Mouse (Mus musculus): ENCODE data around the gene Ccer2. TPM values are rescaled to one million over a fixed set of nuclear protein-coding genes. Genes with fewer than 3 reads are reported as not detected.

Ccer2 gene
- total and polyA plus RNA-seq, 3 experiments, result 0.11 TPM; not detected in 2

DNA sequence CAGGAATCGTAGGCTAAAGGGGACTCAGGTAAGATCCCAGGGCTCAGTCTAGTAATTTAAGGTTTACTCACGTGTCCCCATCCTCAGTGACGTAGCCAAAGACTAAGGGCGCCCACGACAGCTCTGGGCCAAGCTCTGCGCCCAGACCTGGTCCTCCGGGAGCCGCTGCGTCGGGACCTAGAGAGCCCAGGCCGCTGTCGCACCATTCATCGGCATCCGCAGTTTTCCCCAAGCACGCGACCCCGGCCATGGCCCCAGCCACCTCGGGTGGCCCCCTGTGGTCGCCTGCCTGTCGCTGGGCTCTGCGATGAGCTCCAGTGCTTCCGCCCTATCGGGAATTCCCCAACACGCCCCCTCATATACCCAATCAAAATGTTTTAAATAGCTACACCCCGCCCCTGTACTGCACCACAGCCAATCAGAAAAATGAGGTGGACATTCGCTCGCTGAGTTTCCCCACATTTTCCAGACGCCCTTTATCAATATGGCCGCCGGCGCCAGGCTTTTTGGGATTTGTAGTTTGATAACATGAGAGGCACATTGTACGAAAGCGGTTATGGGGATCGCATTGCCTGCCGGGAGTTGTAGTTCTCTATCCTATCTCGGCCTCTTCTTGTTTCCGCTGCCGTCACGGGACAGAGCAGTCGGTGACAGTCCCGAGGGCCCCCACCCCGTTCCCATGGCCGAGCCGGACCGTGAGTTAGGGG lies 10.4 kb downstream of the Ccer2 start, which contains the start of gene Sirt2 (continued):
- TF ChIP-seq TCF12 (IDR thresholded peaks at IDR 0.05; ENCODE audit: low read depth, low read length) (0 out of 2 replicates have a peak, but pooled peaks have one; percentile 8), EP300 (IDR thresholded peaks at IDR 0.05; ENCODE audit: low read depth in 1 of 2, low read length in 2 of 2) (peak in 1 of 2 experiments; percentile 35; a peak in 1 of 4 replicates), ZC3H11A (IDR thresholded peaks at IDR 0.05; ENCODE audit: low read depth, low read length) (no peak), CHD1 (IDR thresholded peaks at IDR 0.05; ENCODE audit: low read depth, low read length) (no peak), ZKSCAN1 (IDR thresholded peaks at IDR 0.05; ENCODE audit: low read depth, low read length) (no peak), MEF2A (IDR thresholded peaks at IDR 0.05; ENCODE audit: extremely low read depth, insufficient replicate concordance, low read depth, low read length, poor library complexity, severe bottlenecking) (no peak), USF1 (IDR thresholded peaks at IDR 0.05; ENCODE audit: low read depth, low read length) (peak; percentile 76), GATA1 (IDR thresholded peaks at IDR 0.05; ENCODE audit: low read depth, low read length) (peak; percentile 38; the same call in 1 of the 2 replicates), TAL1 (IDR thresholded peaks at IDR 0.05; ENCODE audit: low read length) (no peak), ELF1 (IDR thresholded peaks at IDR 0.05; ENCODE audit: low read depth, low read length) (peak; percentile 89), ZNF384 (IDR thresholded peaks at IDR 0.05; ENCODE audit: low read depth, low read length) (no peak), MYB (IDR thresholded peaks at IDR 0.05; ENCODE audit: low read depth, low read length) (no peak), SIN3A (IDR thresholded peaks at IDR 0.05; ENCODE audit: low read length) (peak; percentile 99), MAZ (IDR thresholded peaks at IDR 0.05; ENCODE audit: low read depth, low read length) (peak; percentile 52; the same call in 1 of the 2 replicates), UBTF (IDR thresholded peaks at IDR 0.05; ENCODE audit: borderline replicate concordance, insufficient read depth, low read depth, low read length) (no peak), RAD21 (IDR thresholded peaks at IDR 0.05; ENCODE audit: low read depth, low read length) (no peak), ETS1 (IDR thresholded peaks at IDR 0.05; ENCODE audit: low read depth, low read length) (peak; percentile 28; the same call in 1 of the 2 replicates), MAFK (IDR thresholded peaks at IDR 0.05; ENCODE audit: borderline replicate concordance, low read depth, low read length) (no peak), RCOR1 (IDR thresholded peaks at IDR 0.05; ENCODE audit: low read depth, low read length) (no peak), MAX (IDR thresholded peaks at IDR 0.05; ENCODE audit: low read length) (peak; percentile 68; the same call in 1 of the 2 replicates), USF2 (IDR thresholded peaks at IDR 0.05; ENCODE audit: borderline replicate concordance in 1 of 2, insufficient read depth in 1 of 2, low read depth in 1 of 2, low read length in 2 of 2) (peak in 1 of 2 experiments; percentile 26; a peak in 1 of 4 replicates)

DNA sequence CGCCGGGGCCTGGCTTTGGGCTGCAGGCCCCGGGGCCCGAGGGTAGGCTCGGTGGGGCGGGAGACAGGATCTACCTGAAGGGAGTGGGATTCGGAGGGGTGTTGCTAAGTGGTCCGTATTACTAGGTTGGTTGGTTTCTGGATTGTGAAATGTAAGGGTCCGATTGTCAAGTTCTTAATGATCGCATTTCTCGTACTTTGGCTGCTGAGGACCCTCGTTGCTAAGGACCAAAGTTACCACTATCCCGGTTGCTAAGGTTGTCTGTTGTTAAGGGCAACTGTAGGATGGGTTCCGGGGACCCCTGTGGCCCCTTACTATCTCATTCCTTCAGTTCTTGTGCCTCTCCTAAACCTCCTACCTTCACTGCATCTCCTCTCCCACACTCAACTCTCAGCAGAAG lies 10.9 kb downstream of the Ccer2 start:
- DNase-seq (ENCODE audit: low read depth, low spot score), result peak; percentile 45
- Histone ChIP-seq H3K36me3 (ENCODE audit: control insufficient read depth in 1 of 2, insufficient read depth in 2 of 2, low read length in 2 of 2) (peaks cover 0 to 32% of the 10 kb centered on the region in 2 experiments; a peak in 3 of 4 replicates), H3K4me1 (ENCODE audit: control insufficient read depth in 1 of 2, insufficient read depth in 2 of 2, low read length in 2 of 2) (peaks cover 27 to 46% of the 10 kb centered on the region in 2 experiments), H3K79me2 (ENCODE audit: control insufficient read depth, insufficient read depth, low read length, poor library complexity) (peaks cover 20% of the 10 kb centered on the region), H3K9ac (ENCODE audit: control insufficient read depth, low read depth, low read length, poor library complexity, severe bottlenecking) (peak overlapping the region; percentile 63), H3K27me3 (ENCODE audit: control insufficient read depth in 1 of 2, insufficient read depth in 2 of 2, low read length in 2 of 2) (no peaks in the 10 kb centered on the region), H3K9me3 (replicated peaks; ENCODE audit: insufficient read depth, low read length) (no peaks in the 10 kb centered on the region), H3K27ac (ENCODE audit: control insufficient read depth, low read depth, low read length) (no peak overlapping the region), H3K4me3 (ENCODE audit: control insufficient read depth in 1 of 2, insufficient read depth in 1 of 2, low read depth in 2 of 2, low read length in 2 of 2) (peak overlapping the region; percentile 63 to 81)
- TF ChIP-seq TAL1 (IDR thresholded peaks at IDR 0.05; ENCODE audit: low read length), result no peak
- no peak for TF ChIP-seq ETS1 (IDR thresholded peaks at IDR 0.05; ENCODE audit: low read depth, low read length)
- TF ChIP-seq POLR2AphosphoS2 (IDR thresholded peaks at IDR 0.05; ENCODE audit: low read length), result no peak
- no peak for TF ChIP-seq TBP (IDR thresholded peaks at IDR 0.05; ENCODE audit: low read depth, low read length)
- TF ChIP-seq GABPA (IDR thresholded peaks at IDR 0.05; ENCODE audit: low read depth, low read length), result no peak
- no peak for TF ChIP-seq MEF2A (IDR thresholded peaks at IDR 0.05; ENCODE audit: extremely low read depth, insufficient replicate concordance, low read depth, low read length, poor library complexity, severe bottlenecking)
- TF ChIP-seq POLR2A (IDR thresholded peaks at IDR 0.05; ENCODE audit: control insufficient read depth in 1 of 2, insufficient read depth in 1 of 2, low read depth in 1 of 2, low read length in 2 of 2, poor library complexity in 1 of 2), result no peak
- no peak for TF ChIP-seq MAX (IDR thresholded peaks at IDR 0.05; ENCODE audit: low read length)
- TF ChIP-seq TCF12 (IDR thresholded peaks at IDR 0.05; ENCODE audit: low read depth, low read length), result no peak
- no peak for TF ChIP-seq ZNF384 (IDR thresholded peaks at IDR 0.05; ENCODE audit: low read depth, low read length)
- TF ChIP-seq MXI1 (IDR thresholded peaks at IDR 0.05; ENCODE audit: low read depth, low read length), result no peak
- no peak for TF ChIP-seq EP300 (IDR thresholded peaks at IDR 0.05; ENCODE audit: low read depth in 1 of 2, low read length in 2 of 2)
- no peak for TF ChIP-seq USF1 (IDR thresholded peaks at IDR 0.05; ENCODE audit: low read depth, low read length)
- TF ChIP-seq POLR2AphosphoS5 (IDR thresholded peaks at IDR 0.05; ENCODE audit: borderline replicate concordance, low read depth, low read length), result no peak
- TF ChIP-seq NRF1 (IDR thresholded peaks at IDR 0.05; ENCODE audit: insufficient read depth, low read depth, low read length, poor library complexity, severe bottlenecking), result no peak

All from MEL (cell line).